Mouse (Mus musculus): Measurements from ENCODE around the gene Cand1. TPM values are rescaled to one million over a fixed set of nuclear protein-coding genes. Genes with fewer than 3 reads are reported as not detected.

Cand1 gene
- 30.2 and 34.9 TPM in 2 replicates for total RNA-seq (2014; rRNA removed)
- 15.2 and 17.7 TPM in 2 replicates for polyA plus RNA-seq (2012; rRNA removed)

DNA sequence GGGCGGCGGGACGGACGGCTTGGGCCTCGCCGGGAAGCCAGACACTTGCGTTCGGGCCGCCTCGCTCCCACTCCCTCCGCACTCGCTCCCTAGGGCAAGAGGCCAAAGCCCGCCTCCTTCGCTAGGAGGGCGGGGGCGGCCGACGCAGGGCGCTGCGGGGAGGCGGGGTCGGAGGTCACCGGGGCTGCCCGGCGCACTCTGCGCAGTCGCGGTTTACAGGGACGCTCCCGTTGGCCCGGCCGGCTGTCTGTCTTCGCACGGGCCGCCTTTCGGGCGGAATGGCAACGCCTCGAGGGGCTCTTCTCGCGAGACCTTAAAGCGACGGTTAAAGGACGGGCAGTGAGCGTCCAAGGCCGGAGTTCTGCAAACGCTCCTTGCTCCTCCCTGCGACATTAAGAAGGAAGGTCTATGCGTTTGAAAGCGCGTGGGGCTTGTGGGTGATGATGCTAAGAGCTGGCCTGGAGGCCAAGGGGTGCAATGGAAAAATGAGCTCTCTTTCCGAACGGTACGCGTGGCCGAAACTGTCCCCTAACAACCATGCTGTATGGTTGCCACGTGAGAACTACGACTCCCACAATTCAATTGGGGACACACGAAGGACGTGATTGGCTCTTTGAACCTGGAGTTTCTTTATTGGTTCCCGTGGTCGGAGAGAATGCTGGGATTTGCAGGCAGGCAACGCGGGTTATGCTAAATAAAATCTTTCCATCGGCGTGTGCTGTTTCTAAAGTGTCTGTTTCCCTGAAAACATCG, at the start of gene Cand1:
Gene Cand1 (minus strand): TSS at position 87 of the 753 bp plus-strand sequence.
- WGBS = under 1% methylated on average over 65 of the region's 67 CpGs
- peak; percentile 99 for DNase-seq (ENCODE audit: extremely low read depth, low read depth, low spot score)
- Histone ChIP-seq H3K36me3 (ENCODE audit: control insufficient read depth, insufficient read depth, low read length) (no peaks in the 10 kb centered on the region; the same call in 1 of the 2 replicates), H3K27me3 (ENCODE audit: control insufficient read depth, insufficient read depth, low read length) (no peaks in the 10 kb centered on the region), H3K79me2 (ENCODE audit: control insufficient read depth, insufficient read depth, low read length) (peaks cover 21% of the 10 kb centered on the region; the same call in 1 of the 2 replicates), H3K9ac (ENCODE audit: low read depth, low read length) (peak within 1 kb of the TSS; percentile 97), H3K4me3 (ENCODE audit: insufficient read depth, low read depth, low read length) (peak within 1 kb of the TSS; percentile 89), H3K27ac (replicated peaks; ENCODE audit: insufficient read depth, low read depth, low read length) (peak within 1 kb of the TSS; percentile 89), H3K4me1 (ENCODE audit: control insufficient read depth, insufficient read depth, low read length) (peaks cover 3% of the 10 kb centered on the region)
- TF ChIP-seq CTCF (IDR thresholded peaks at IDR 0.05; ENCODE audit: low read depth, low read length) = no peak
- peak; percentile 84 for TF ChIP-seq POLR2A (IDR thresholded peaks at IDR 0.05; ENCODE audit: extremely low read depth, insufficient read depth, low read length)

GRCm38 (mm10) chr10:119278871-119279270, 39.0 kb upstream of the Cand1 start:
- no peaks in the 10 kb centered on the region for H3K27me3 ChIP-seq (ENCODE audit: control insufficient read depth, insufficient read depth, low read length)
- no peak overlapping the region for H3K27ac ChIP-seq (replicated peaks; ENCODE audit: insufficient read depth, low read depth, low read length)
- no peak for DNase-seq (ENCODE audit: extremely low read depth, low read depth, low spot score)
- H3K4me3 ChIP-seq (ENCODE audit: insufficient read depth, low read depth, low read length) = no peak overlapping the region
- H3K36me3 ChIP-seq (ENCODE audit: control insufficient read depth, insufficient read depth, low read length) = no peaks in the 10 kb centered on the region
- TF ChIP-seq CTCF (IDR thresholded peaks at IDR 0.05; ENCODE audit: low read depth, low read length) = no peak
- TF ChIP-seq POLR2A (IDR thresholded peaks at IDR 0.05; ENCODE audit: extremely low read depth, insufficient read depth, low read length) = no peak
- H3K4me1 ChIP-seq (ENCODE audit: control insufficient read depth, insufficient read depth, low read length) = no peaks in the 10 kb centered on the region
- H3K9ac ChIP-seq (ENCODE audit: low read depth, low read length) = no peak overlapping the region
- no peaks in the 10 kb centered on the region for H3K79me2 ChIP-seq (ENCODE audit: control insufficient read depth, insufficient read depth, low read length)
- 88% methylated on average over 10 of the region's 10 CpGs for WGBS

DNA sequence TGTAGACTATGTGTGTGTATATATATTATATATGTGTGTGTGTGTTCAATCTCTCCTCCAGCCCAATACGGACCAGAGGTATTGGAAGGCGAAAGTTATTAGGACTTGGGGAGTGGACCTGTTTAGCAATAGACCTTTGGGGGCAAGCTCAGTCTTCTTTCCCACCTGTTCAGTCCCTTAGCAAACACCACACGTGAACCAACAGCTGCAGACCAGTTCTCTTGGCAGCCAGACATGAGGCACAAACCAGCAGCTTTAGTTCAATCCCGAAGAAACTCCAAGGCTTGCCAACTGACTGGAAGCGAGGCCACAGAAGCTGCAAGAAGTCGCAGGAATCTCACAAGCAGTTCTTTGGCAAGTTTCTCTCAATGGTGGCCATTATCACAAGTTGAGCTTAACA, 34.5 kb upstream of the Cand1 start:
- no peaks in the 10 kb centered on the region for H3K79me2 ChIP-seq (ENCODE audit: control insufficient read depth, insufficient read depth, low read length)
- H3K27me3 ChIP-seq (ENCODE audit: control insufficient read depth, insufficient read depth, low read length) = no peaks in the 10 kb centered on the region
- no peak overlapping the region for H3K4me3 ChIP-seq (ENCODE audit: insufficient read depth, low read depth, low read length)
- H3K9ac ChIP-seq (ENCODE audit: low read depth, low read length) = no peak overlapping the region
- H3K36me3 ChIP-seq (ENCODE audit: control insufficient read depth, insufficient read depth, low read length) = no peaks in the 10 kb centered on the region
- H3K4me1 ChIP-seq (ENCODE audit: control insufficient read depth, insufficient read depth, low read length) = no peaks in the 10 kb centered on the region
- DNase-seq (ENCODE audit: extremely low read depth, low read depth, low spot score) = no peak
- TF ChIP-seq CTCF (IDR thresholded peaks at IDR 0.05; ENCODE audit: low read depth, low read length) = no peak
- TF ChIP-seq POLR2A (IDR thresholded peaks at IDR 0.05; ENCODE audit: extremely low read depth, insufficient read depth, low read length) = no peak
- 90% methylated on average over 6 of the region's 6 CpGs for WGBS
- no peak overlapping the region for H3K27ac ChIP-seq (replicated peaks; ENCODE audit: insufficient read depth, low read depth, low read length)

GRCm38 (mm10) chr10:119272536-119272935, 32.7 kb upstream of the Cand1 start:
- Histone ChIP-seq H3K27ac (replicated peaks; ENCODE audit: insufficient read depth, low read depth, low read length) (no peak overlapping the region), H3K9ac (ENCODE audit: low read depth, low read length) (no peak overlapping the region), H3K4me1 (ENCODE audit: control insufficient read depth, insufficient read depth, low read length) (no peaks in the 10 kb centered on the region), H3K36me3 (ENCODE audit: control insufficient read depth, insufficient read depth, low read length) (no peaks in the 10 kb centered on the region), H3K27me3 (ENCODE audit: control insufficient read depth, insufficient read depth, low read length) (no peaks in the 10 kb centered on the region), H3K79me2 (ENCODE audit: control insufficient read depth, insufficient read depth, low read length) (no peaks in the 10 kb centered on the region), H3K4me3 (ENCODE audit: insufficient read depth, low read depth, low read length) (no peak overlapping the region)
- DNase-seq (ENCODE audit: extremely low read depth, low read depth, low spot score) = no peak
- TF ChIP-seq CTCF (IDR thresholded peaks at IDR 0.05; ENCODE audit: low read depth, low read length) = no peak
- no peak for TF ChIP-seq POLR2A (IDR thresholded peaks at IDR 0.05; ENCODE audit: extremely low read depth, insufficient read depth, low read length)
- WGBS = 81% methylated on average over 10 of the region's 10 CpGs

GRCm38 (mm10) chr10:119272005-119272404, 32.1 kb upstream of the Cand1 start:
- Histone ChIP-seq H3K4me1 (ENCODE audit: control insufficient read depth, insufficient read depth, low read length) (no peaks in the 10 kb centered on the region), H3K27ac (replicated peaks; ENCODE audit: insufficient read depth, low read depth, low read length) (no peak overlapping the region), H3K36me3 (ENCODE audit: control insufficient read depth, insufficient read depth, low read length) (no peaks in the 10 kb centered on the region), H3K79me2 (ENCODE audit: control insufficient read depth, insufficient read depth, low read length) (no peaks in the 10 kb centered on the region), H3K27me3 (ENCODE audit: control insufficient read depth, insufficient read depth, low read length) (no peaks in the 10 kb centered on the region), H3K4me3 (ENCODE audit: insufficient read depth, low read depth, low read length) (no peak overlapping the region), H3K9ac (ENCODE audit: low read depth, low read length) (no peak overlapping the region)
- no peak for DNase-seq (ENCODE audit: extremely low read depth, low read depth, low spot score)
- TF ChIP-seq POLR2A (IDR thresholded peaks at IDR 0.05; ENCODE audit: extremely low read depth, insufficient read depth, low read length) (no peak), CTCF (IDR thresholded peaks at IDR 0.05; ENCODE audit: low read depth, low read length) (no peak)
- 96% methylated on average over 10 of the region's 10 CpGs for WGBS

DNA sequence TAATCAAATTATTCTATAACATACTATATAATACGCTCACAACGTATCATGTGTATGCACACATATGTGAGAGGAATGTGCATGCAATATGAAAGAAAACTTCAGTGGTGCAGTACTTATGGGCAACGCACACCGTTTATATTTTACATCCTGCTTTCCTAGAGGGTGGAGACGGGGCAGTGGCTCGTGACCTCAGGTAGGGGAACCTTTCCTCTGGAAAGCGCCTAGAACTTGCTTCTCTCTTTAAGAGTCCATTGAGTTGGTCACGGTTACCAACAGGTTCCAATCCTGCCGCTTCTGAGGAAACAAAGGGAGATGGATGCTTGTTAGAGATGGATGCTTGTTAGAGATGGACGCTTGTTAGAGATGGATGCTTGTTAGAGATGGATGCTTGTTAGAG, 31.2 kb upstream of the Cand1 start:
- no peak for TF ChIP-seq CTCF (IDR thresholded peaks at IDR 0.05; ENCODE audit: low read depth, low read length)
- TF ChIP-seq POLR2A (IDR thresholded peaks at IDR 0.05; ENCODE audit: extremely low read depth, insufficient read depth, low read length) = no peak
- Histone ChIP-seq H3K9ac (ENCODE audit: low read depth, low read length) (no peak overlapping the region), H3K4me3 (ENCODE audit: insufficient read depth, low read depth, low read length) (no peak overlapping the region), H3K36me3 (ENCODE audit: control insufficient read depth, insufficient read depth, low read length) (no peaks in the 10 kb centered on the region), H3K27ac (replicated peaks; ENCODE audit: insufficient read depth, low read depth, low read length) (no peak overlapping the region), H3K79me2 (ENCODE audit: control insufficient read depth, insufficient read depth, low read length) (no peaks in the 10 kb centered on the region), H3K4me1 (ENCODE audit: control insufficient read depth, insufficient read depth, low read length) (no peaks in the 10 kb centered on the region), H3K27me3 (ENCODE audit: control insufficient read depth, insufficient read depth, low read length) (no peaks in the 10 kb centered on the region)
- no peak for DNase-seq (ENCODE audit: extremely low read depth, low read depth, low spot score)
- WGBS = 92% methylated on average over 10 of the region's 10 CpGs

Data from liver, adult 2 months (tissue).